Mouse (Mus musculus): ENCODE results near the gene Slc25a26. TPM values are rescaled to one million over a fixed set of nuclear protein-coding genes. Genes with fewer than 3 reads are reported as not detected.

Gene Slc25a26
- polyA plus RNA-seq, 1 experiment from 2014 or later, result 5.4 TPM

DNA sequence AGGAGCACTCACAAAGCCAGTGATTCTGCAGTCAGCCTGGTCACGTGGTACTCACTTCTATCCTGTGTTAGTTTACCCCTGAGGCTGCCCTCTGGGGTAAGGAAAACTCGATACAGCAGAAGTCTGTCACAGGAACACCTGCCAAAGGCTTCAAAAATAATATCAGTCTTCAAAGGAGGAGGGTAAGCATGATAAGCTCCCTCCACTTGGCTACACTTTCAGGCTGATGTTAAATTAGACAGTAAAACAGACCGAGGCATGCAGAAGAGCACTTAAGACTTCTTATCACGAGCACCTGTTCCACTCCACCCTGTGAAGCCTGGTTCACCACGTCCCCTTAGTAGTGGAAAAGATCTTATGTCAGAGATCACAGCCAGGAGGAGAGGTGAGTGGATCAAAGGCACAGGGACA is 136.9 kb downstream of the Slc25a26 start:
- Histone ChIP-seq H3K4me2 (replicated peaks; ENCODE audit: low read depth) (no peak overlapping the region), H3K9ac (ENCODE audit: low read length) (no peak overlapping the region), H3K9me3 (ENCODE audit: control insufficient read depth, low read length) (no peaks in the 10 kb centered on the region), H3K4me1 (replicated peaks; ENCODE audit: control insufficient read depth, insufficient read depth) (peaks cover 7% of the 10 kb centered on the region; the same call in 1 of the 2 replicates), H3K27me3 (ENCODE audit: control insufficient read depth, insufficient read depth, low read length) (no peaks in the 10 kb centered on the region), H3K27ac (replicated peaks) (no peak overlapping the region), H3K4me3 (ENCODE audit: low read depth, low read length) (no peak overlapping the region), H3K36me3 (ENCODE audit: control insufficient read depth, insufficient read depth, low read length) (no peaks in the 10 kb centered on the region)
- TF ChIP-seq CTCF (IDR thresholded peaks at IDR 0.05; ENCODE audit: low read depth), result no peak
- TF ChIP-seq EP300 (optimal IDR thresholded peaks at IDR 0.05), result no peak
- DNase-seq (ENCODE audit: low spot score), result no peak
- ATAC-seq (ENCODE audit: low FRiP score, low TSS enrichment), result no peak
- WGBS, result 40% methylated on average over 5 of the region's 5 CpGs

DNA sequence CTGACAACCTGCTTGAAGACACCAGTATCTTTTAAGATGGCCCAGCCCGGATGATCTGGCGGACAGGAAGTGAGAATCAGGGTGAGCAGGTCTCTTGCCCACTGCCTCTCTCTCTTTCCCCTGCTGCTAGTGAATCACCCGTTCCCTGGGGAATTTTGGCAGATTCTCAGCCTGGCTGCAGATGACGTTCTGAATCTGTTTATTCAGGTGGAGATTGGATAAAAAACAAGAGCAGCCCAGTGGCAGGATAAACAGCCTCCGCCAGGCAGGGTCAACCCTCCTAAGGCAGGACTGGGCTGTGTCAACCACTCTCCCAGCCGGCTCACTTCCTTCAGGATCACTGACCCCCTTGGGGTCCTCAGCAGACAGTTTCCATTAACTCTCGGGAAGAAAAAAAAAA is 140.2 kb downstream of the Slc25a26 start:
- WGBS, result 23% methylated on average over 7 of the region's 7 CpGs
- no peaks in the 10 kb centered on the region for H3K9me3 ChIP-seq (ENCODE audit: control insufficient read depth, low read length)
- peaks cover 5% of the 10 kb centered on the region; the same call in 1 of the 2 replicates for H3K4me1 ChIP-seq (replicated peaks; ENCODE audit: control insufficient read depth, insufficient read depth)
- no peak for DNase-seq (ENCODE audit: low spot score)
- H3K4me3 ChIP-seq (ENCODE audit: low read depth, low read length), result no peak overlapping the region
- H3K9ac ChIP-seq (ENCODE audit: low read length), result no peak overlapping the region
- no peaks in the 10 kb centered on the region for H3K36me3 ChIP-seq (ENCODE audit: control insufficient read depth, insufficient read depth, low read length)
- 0 out of 2 replicates have a peak, but pooled peaks have one; percentile 41 for ATAC-seq (ENCODE audit: low FRiP score, low TSS enrichment)
- TF ChIP-seq CTCF (IDR thresholded peaks at IDR 0.05; ENCODE audit: low read depth), result no peak
- no peak for TF ChIP-seq EP300 (optimal IDR thresholded peaks at IDR 0.05)
- no peak overlapping the region for H3K4me2 ChIP-seq (replicated peaks; ENCODE audit: low read depth)
- no peak overlapping the region for H3K27ac ChIP-seq (replicated peaks)
- H3K27me3 ChIP-seq (ENCODE audit: control insufficient read depth, insufficient read depth, low read length), result no peaks in the 10 kb centered on the region

GRCm38 (mm10) chr6:94642048-94642447 is 141.9 kb downstream of the Slc25a26 start:
- Histone ChIP-seq H3K4me2 (replicated peaks; ENCODE audit: low read depth) (no peak overlapping the region), H3K36me3 (ENCODE audit: control insufficient read depth, insufficient read depth, low read length) (no peaks in the 10 kb centered on the region), H3K9ac (ENCODE audit: low read length) (no peak overlapping the region), H3K4me3 (ENCODE audit: low read depth, low read length) (no peak overlapping the region), H3K27me3 (ENCODE audit: control insufficient read depth, insufficient read depth, low read length) (no peaks in the 10 kb centered on the region), H3K27ac (replicated peaks) (no peak overlapping the region), H3K9me3 (ENCODE audit: control insufficient read depth, low read length) (no peaks in the 10 kb centered on the region), H3K4me1 (replicated peaks; ENCODE audit: control insufficient read depth, insufficient read depth) (no peaks in the 10 kb centered on the region; the same call in 1 of the 2 replicates)
- WGBS, result 100% methylated on average over 1 of the region's 1 CpGs
- DNase-seq (ENCODE audit: low spot score), result no peak
- ATAC-seq (ENCODE audit: low FRiP score, low TSS enrichment), result no peak
- TF ChIP-seq CTCF (IDR thresholded peaks at IDR 0.05; ENCODE audit: low read depth), result no peak
- TF ChIP-seq EP300 (optimal IDR thresholded peaks at IDR 0.05), result no peak

DNA sequence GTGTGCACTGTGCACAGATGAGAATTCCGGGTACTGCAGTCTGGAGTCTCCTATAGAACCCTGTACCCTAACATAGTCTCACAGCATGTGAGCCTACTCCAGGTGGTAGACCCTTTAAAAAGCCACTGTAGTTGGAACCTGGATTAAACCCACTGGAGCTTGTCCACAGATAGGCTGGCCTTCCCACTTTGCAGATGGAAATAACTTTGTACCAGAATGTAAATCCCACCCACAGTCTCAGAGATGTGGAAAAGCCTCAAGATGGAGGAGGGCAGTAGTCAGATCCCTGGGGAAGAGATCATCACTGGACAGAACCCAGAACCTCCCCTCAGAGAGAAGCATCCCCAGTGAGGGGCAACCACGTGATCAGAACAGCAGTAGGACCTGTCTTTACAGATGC is 143.9 kb downstream of the Slc25a26 start:
- no peak for ATAC-seq (ENCODE audit: low FRiP score, low TSS enrichment)
- WGBS, result 77% methylated on average over 2 of the region's 2 CpGs
- Histone ChIP-seq H3K4me3 (ENCODE audit: low read depth, low read length) (no peak overlapping the region), H3K4me1 (replicated peaks; ENCODE audit: control insufficient read depth, insufficient read depth) (peaks cover 12% of the 10 kb centered on the region; the same call in 1 of the 2 replicates), H3K27ac (replicated peaks) (no peak overlapping the region), H3K36me3 (ENCODE audit: control insufficient read depth, insufficient read depth, low read length) (no peaks in the 10 kb centered on the region), H3K9ac (ENCODE audit: low read length) (no peak overlapping the region), H3K27me3 (ENCODE audit: control insufficient read depth, insufficient read depth, low read length) (no peaks in the 10 kb centered on the region), H3K9me3 (ENCODE audit: control insufficient read depth, low read length) (no peaks in the 10 kb centered on the region), H3K4me2 (replicated peaks; ENCODE audit: low read depth) (no peak overlapping the region)
- DNase-seq (ENCODE audit: low spot score), result no peak
- TF ChIP-seq CTCF (IDR thresholded peaks at IDR 0.05; ENCODE audit: low read depth) (no peak), EP300 (optimal IDR thresholded peaks at IDR 0.05) (no peak)

GRCm38 (mm10) chr6:94644641-94645040 is 144.5 kb downstream of the Slc25a26 start:
- TF ChIP-seq CTCF (IDR thresholded peaks at IDR 0.05; ENCODE audit: low read depth) (no peak), EP300 (optimal IDR thresholded peaks at IDR 0.05) (no peak)
- ATAC-seq (ENCODE audit: low FRiP score, low TSS enrichment), result no peak
- no peak overlapping the region for H3K4me3 ChIP-seq (ENCODE audit: low read depth, low read length)
- H3K36me3 ChIP-seq (ENCODE audit: control insufficient read depth, insufficient read depth, low read length), result no peaks in the 10 kb centered on the region
- H3K27me3 ChIP-seq (ENCODE audit: control insufficient read depth, insufficient read depth, low read length), result no peaks in the 10 kb centered on the region
- peaks cover 12% of the 10 kb centered on the region; the same call in 1 of the 2 replicates for H3K4me1 ChIP-seq (replicated peaks; ENCODE audit: control insufficient read depth, insufficient read depth)
- DNase-seq (ENCODE audit: low spot score), result no peak
- H3K4me2 ChIP-seq (replicated peaks; ENCODE audit: low read depth), result no peak overlapping the region
- H3K27ac ChIP-seq (replicated peaks), result no peak overlapping the region
- WGBS, result 48% methylated on average over 3 of the region's 3 CpGs
- H3K9me3 ChIP-seq (ENCODE audit: control insufficient read depth, low read length), result no peaks in the 10 kb centered on the region
- H3K9ac ChIP-seq (ENCODE audit: low read length), result no peak overlapping the region

DNA sequence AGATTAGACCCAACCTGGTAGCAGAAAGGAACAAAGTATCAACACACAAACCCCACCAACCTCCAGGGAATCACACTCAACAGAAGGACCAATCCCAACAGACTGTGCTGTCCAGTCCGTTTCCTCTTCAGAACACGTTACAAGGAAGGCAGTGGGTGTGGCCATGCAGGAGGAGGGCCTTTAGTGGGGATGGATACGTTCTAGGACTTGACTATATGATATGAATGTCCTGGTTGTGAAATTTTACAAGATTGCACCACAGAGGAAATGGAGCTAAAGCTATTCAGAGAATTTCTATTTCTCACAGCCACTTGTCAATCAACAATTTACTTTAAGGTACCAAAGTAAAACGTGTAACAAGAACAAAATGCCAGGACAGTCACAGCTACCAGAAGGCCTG is 145.6 kb downstream of the Slc25a26 start:
- Histone ChIP-seq H3K4me1 (replicated peaks; ENCODE audit: control insufficient read depth, insufficient read depth) (peaks cover 12% of the 10 kb centered on the region), H3K27me3 (ENCODE audit: control insufficient read depth, insufficient read depth, low read length) (no peaks in the 10 kb centered on the region), H3K9me3 (ENCODE audit: control insufficient read depth, low read length) (no peaks in the 10 kb centered on the region), H3K9ac (ENCODE audit: low read length) (no peak overlapping the region), H3K4me3 (ENCODE audit: low read depth, low read length) (no peak overlapping the region), H3K4me2 (replicated peaks; ENCODE audit: low read depth) (no peak overlapping the region), H3K27ac (replicated peaks) (no peak overlapping the region), H3K36me3 (ENCODE audit: control insufficient read depth, insufficient read depth, low read length) (no peaks in the 10 kb centered on the region)
- ATAC-seq (ENCODE audit: low FRiP score, low TSS enrichment), result no peak
- TF ChIP-seq EP300 (optimal IDR thresholded peaks at IDR 0.05), result no peak
- no peak for TF ChIP-seq CTCF (IDR thresholded peaks at IDR 0.05; ENCODE audit: low read depth)
- WGBS, result 26% methylated on average over 4 of the region's 4 CpGs
- no peak for DNase-seq (ENCODE audit: low spot score)
